Mouse (Mus musculus) heart, embryonic 16.5 days (tissue): ENCODE measurements around the gene Eid3. TPM values are rescaled to one million over a fixed set of nuclear protein-coding genes. Genes with fewer than 3 reads are reported as not detected.

Experiments
- ATAC-seq: fragments of 200-750 bp; cut with Nextera tagmentation; replicated peaks from 2 replicates; pipeline ENCODE4 v1.8.0; 2017; ENCODE audit warnings: moderate number of reproducible peaks; ENCODE audit not compliant: insufficient read depth, low FRiP score; ENCODE audit errors: extremely low read depth
- H3K27ac ChIP-seq: fragments of 300-500 bp; sonication (generic); 2 replicates; pipeline ENCODE4 v1.5.1; 2014; ENCODE audit warnings: mild to moderate bottlenecking, low read length, control low read depth, moderate library complexity
- H3K27me3 ChIP-seq: fragments of 300-500 bp; sonication (generic); 2 replicates; pipeline ENCODE4 v1.6.1; 2014; ENCODE audit warnings: low read length, mixed read lengths; ENCODE audit not compliant: control insufficient read depth, insufficient read depth
- H3K36me3 ChIP-seq: fragments of 300-500 bp; sonication (generic); 2 replicates; pipeline ENCODE4 v1.6.1; 2014; ENCODE audit not compliant: control insufficient read depth, insufficient read depth
- H3K4me1 ChIP-seq: fragments of 300-500 bp; sonication (generic); 2 replicates; pipeline ENCODE4 v1.6.1; 2014; ENCODE audit warnings: low read length, mixed read lengths; ENCODE audit not compliant: control insufficient read depth, insufficient read depth
- H3K4me2 ChIP-seq: fragments of 300-500 bp; sonication (generic); 2 replicates; pipeline ENCODE4 v1.6.1; 2014; ENCODE audit warnings: low read depth, mild to moderate bottlenecking, control low read depth, low read length
- H3K4me3 ChIP-seq: fragments of 300-500 bp; sonication (generic); 2 replicates; pipeline ENCODE4 v1.5.1; 2014; ENCODE audit warnings: mild to moderate bottlenecking, control low read depth, low read length
- H3K9ac ChIP-seq: fragments of 300-500 bp; sonication (generic); 2 replicates; pipeline ENCODE4 v1.6.1; 2014; ENCODE audit warnings: low read length, control low read depth
- H3K9me3 ChIP-seq: fragments of 300-500 bp; sonication (generic); replicated peaks from 2 replicates; pipeline ENCODE4 v1.6.1; 2016; ENCODE audit warnings: low read length; ENCODE audit not compliant: control insufficient read depth
- WGBS: fragments of 180-500 bp; shearing (Covaris S2); extraction: QIAGEN DNeasy Blood & Tissue Kit; methylation state at CpG from one replicate; pipeline ENCODE4 v1.1.7; 2014; 5-methylcytosine and 5-hydroxymethylcytosine counted together
- polyA plus RNA-seq: library from polyadenylated mRNA; unstranded; fragments of >200 nt; fragmentation: Nextera tagmentation; extraction: Ambion mirVana; gene quantifications from 2 replicates; pipeline ENCODE4 v1.2.1, GENCODE M21; 2015

Eid3 gene
- polyA plus RNA-seq, 1 experiment from 2014 or later: 0.21 TPM

DNA sequence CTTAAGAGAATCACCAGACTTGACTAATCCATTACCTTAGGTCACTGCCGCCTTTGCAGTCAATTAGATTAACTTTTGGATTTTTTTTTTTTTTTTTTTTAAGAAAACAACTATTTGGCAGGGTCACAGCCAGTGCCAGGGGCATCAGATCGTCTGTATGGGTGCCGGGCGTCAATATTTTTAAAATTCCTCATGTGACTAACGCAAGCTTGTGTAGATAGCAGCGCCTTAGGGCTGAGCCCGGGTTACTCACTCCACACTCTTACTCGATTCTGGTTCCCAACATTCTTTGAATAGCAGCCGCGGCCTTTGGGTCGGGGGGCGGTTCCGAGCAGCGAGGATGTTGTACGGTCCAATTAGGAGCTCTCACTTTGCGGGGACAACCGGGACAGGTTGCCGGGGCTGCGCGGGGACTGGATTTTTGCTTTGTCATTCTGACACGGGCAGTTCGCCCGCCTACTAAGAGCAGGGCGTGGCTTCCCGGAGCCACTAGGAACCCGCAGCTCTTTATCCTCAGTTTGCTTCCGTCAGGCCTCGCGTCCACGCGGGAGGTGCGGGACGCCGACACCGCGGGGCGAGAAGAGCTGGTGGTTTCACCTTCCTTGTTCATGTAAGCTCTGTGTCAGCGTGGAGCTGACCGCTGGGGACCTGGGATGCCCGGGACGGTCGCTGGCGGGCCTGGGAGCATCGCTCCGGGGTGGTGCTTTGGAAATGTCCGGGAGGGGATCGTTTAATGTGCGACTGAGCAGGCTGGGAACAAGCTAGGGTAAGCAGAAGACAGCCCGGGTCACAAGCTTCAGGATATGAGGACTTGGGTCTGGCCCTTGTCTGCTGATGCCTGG lies 7.5 kb upstream of the Eid3 start:
- peak overlapping the region; percentile 86 for H3K4me2 ChIP-seq
- no peaks in the 10 kb centered on the region for H3K9me3 ChIP-seq
- no peaks in the 10 kb centered on the region for H3K27me3 ChIP-seq
- peak; percentile 87 for ATAC-seq
- peak overlapping the region; percentile 92 for H3K9ac ChIP-seq
- WGBS: under 1% methylated on average over 49 of the region's 49 CpGs
- peaks cover 2% of the 10 kb centered on the region; the same call in 1 of the 2 replicates for H3K36me3 ChIP-seq
- H3K27ac ChIP-seq: peak overlapping the region; percentile 93
- H3K4me1 ChIP-seq: peaks cover 34% of the 10 kb centered on the region
- H3K4me3 ChIP-seq: peak overlapping the region; percentile 91

DNA sequence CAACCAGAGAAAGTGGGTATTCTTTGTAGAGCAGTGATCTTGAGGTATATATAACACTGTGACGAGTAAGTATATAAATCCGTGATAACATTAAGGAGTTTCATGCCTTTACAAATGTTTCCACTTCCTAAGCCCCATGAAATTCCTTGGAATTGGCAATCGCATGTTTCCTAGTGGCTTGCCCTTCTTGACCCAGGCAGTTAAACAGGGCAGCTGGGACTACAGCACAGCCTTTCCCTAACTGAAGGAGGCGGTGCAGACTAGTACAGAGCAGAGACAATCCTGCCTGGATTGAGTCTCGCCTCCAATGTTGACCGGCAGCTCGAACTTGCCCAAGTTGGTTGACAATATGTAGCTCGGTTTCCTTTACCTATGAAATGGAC lies 6.9 kb upstream of the Eid3 start:
- Histone ChIP-seq H3K9ac (peak overlapping the region; percentile 92), H3K9me3 (no peaks in the 10 kb centered on the region), H3K27me3 (no peaks in the 10 kb centered on the region), H3K4me3 (peak overlapping the region; percentile 91), H3K36me3 (peaks cover 7% of the 10 kb centered on the region; the same call in 1 of the 2 replicates), H3K4me1 (peaks cover 40% of the 10 kb centered on the region), H3K4me2 (peak overlapping the region; percentile 86), H3K27ac (peak overlapping the region; percentile 93)
- WGBS: 0% methylated on average over 8 of the region's 8 CpGs
- ATAC-seq: peak; percentile 42; the same call in 1 of the 2 replicates

DNA sequence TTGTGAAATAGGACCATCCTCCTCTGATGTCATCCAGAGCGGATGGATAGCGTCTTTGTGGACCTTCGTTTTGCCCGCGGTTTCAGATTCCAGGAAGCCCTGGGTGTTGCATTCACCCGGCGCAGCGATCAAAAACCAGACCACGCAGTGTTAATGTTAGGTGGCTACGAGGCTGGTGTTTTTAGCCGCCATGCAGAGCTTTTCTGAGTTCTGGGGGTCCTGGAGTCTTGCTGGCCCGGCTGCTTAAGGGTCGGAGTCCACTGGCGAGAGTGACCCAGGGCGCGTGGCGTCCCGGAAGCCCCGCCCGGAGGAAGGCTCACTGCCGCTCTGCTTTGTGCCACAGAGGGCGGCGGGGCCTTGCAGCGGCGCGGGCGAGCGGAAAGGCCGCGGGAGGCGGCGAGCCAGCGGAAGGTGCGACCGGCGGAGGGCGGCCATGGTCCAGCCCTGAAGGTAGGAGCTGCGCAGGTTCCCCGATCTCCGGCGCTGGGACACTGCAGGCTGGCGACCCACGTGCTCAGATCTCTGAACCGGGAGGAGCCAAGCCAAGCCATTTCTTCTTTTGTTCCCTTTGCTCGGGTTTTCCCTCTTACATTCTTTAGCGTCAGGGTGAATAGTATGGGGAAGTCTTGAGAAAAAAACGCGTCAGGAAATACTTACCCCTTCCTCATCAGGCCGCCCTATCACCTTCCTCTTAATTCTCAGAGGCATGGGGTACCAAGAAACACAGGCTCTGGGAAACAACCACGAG lies 6.1 kb upstream of the Eid3 start:
- under 1% methylated on average over 50 of the region's 50 CpGs for WGBS
- Histone ChIP-seq H3K27me3 (no peaks in the 10 kb centered on the region), H3K36me3 (peaks cover 11% of the 10 kb centered on the region; the same call in 1 of the 2 replicates), H3K27ac (peak overlapping the region; percentile 93), H3K4me3 (peak overlapping the region; percentile 91), H3K4me2 (peak overlapping the region; percentile 86), H3K4me1 (peaks cover 41% of the 10 kb centered on the region), H3K9ac (peak overlapping the region; percentile 92), H3K9me3 (no peaks in the 10 kb centered on the region)
- ATAC-seq: peak; percentile 52

DNA sequence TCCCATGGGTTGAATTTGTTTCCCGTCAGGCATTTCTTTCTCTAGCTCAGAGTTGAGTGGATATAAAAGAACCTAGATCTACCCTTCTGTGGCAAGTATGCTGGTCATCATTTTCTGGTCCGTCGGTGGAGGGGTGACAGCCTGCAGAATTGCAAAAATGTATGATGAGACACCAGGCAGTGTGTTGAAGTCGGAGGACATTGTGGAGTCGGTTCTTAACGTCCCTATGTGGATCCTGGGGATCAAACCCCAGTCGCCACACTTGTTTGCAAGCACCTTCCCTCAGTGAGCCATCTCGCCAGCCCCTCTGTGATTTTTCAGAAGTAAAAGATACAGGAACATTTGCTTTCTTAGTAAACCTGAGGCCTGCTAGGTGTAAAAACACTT lies 5.5 kb upstream of the Eid3 start:
- Histone ChIP-seq H3K9me3 (no peaks in the 10 kb centered on the region), H3K27me3 (no peaks in the 10 kb centered on the region), H3K36me3 (peaks cover 11% of the 10 kb centered on the region; the same call in 1 of the 2 replicates), H3K4me3 (peak overlapping the region; percentile 91), H3K4me2 (peak overlapping the region; percentile 86), H3K4me1 (peaks cover 45% of the 10 kb centered on the region), H3K27ac (peak overlapping the region; percentile 93), H3K9ac (peak overlapping the region; percentile 92)
- ATAC-seq: no peak
- 10% methylated on average over 8 of the region's 8 CpGs for WGBS

DNA sequence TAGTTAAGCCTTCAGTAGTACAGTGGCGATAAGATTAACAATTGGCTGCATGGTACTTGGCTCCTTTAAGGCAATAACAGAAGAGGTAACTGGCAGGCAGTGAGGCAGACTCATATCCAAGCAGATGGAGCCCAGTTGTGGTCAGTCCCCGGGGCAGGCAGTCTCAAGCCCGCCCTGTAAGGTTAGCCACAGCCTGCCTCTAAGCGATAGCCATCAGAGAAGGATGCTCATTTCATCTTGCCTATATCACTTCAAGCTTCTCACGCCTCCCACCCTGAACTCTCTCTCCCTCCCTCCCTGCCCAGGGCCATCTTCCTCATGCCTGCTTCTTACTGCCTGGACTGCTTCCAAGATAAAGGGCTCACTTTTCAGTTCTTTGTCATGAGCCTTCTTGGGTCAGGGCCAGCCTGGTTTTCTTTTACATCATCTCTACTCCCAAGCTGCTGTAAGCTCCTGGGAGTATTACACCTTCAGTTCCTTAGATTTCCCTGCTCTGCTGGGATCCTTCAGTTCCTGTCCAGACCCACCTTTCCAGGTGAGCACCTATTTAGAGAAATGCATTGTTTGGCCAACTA lies 3.2 kb upstream of the Eid3 start:
- ATAC-seq: no peak
- Histone ChIP-seq H3K27ac (0 out of 2 replicates have a peak overlapping the region, but pooled peaks have one; percentile 21), H3K4me1 (peaks cover 44% of the 10 kb centered on the region), H3K4me2 (no peak overlapping the region), H3K27me3 (no peaks in the 10 kb centered on the region), H3K36me3 (peaks cover 17% of the 10 kb centered on the region; the same call in 1 of the 2 replicates), H3K9me3 (no peaks in the 10 kb centered on the region), H3K9ac (no peak overlapping the region), H3K4me3 (no peak overlapping the region)
- WGBS: 62% methylated on average over 5 of the region's 5 CpGs

DNA sequence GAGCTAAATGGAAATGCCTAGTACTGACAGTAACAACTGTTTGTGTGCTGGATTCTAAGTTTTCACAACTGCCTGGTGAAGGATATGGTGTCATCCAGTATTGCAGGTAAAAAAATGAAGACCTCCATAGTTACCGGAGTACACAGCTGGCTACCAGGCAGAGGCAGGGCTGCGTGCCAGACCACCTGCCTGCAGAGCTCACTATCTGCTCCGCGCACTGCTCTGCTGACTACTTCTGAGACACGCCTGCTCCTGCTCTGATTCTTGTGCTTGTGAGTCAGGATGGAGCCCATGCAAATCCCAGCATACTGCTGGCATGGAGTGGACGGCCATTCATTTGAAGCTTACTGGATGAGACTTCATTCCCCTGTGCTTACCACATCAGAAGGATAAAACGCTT lies 2.6 kb upstream of the Eid3 start:
- 66% methylated on average over 7 of the region's 7 CpGs for WGBS
- 0 out of 2 replicates have a peak overlapping the region, but pooled peaks have one; percentile 21 for H3K27ac ChIP-seq
- no peak overlapping the region for H3K9ac ChIP-seq
- ATAC-seq: no peak
- H3K27me3 ChIP-seq: no peaks in the 10 kb centered on the region
- no peak overlapping the region for H3K4me2 ChIP-seq
- no peak overlapping the region for H3K4me3 ChIP-seq
- H3K4me1 ChIP-seq: peaks cover 39% of the 10 kb centered on the region
- no peaks in the 10 kb centered on the region for H3K9me3 ChIP-seq
- H3K36me3 ChIP-seq: peaks cover 17% of the 10 kb centered on the region; the same call in 1 of the 2 replicates

DNA sequence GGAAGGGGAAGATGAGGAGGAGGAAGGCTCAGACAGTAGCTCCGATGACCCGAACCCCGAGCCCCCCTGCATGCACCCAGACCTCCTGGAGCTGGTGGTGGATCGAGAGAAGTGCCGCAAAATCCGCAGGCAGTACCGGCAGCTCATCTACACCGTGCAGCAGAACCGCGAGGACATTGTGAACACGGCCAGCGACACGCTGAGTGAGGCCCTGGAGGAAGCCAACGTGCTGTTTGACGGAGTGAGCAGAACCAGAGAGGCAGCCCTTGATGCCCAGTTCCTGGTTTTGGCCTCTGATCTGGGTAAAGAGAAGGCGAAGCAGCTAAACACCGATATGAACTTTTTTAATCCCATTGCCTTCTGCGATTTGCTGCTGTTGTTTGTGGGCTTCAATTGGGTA lies 406 bp downstream of the Eid3 start:
- no peak for ATAC-seq
- peaks cover 29% of the 10 kb centered on the region for H3K4me1 ChIP-seq
- no peaks in the 10 kb centered on the region for H3K9me3 ChIP-seq
- H3K27ac ChIP-seq: no peak overlapping the region
- H3K36me3 ChIP-seq: peaks cover 17% of the 10 kb centered on the region; the same call in 1 of the 2 replicates
- no peak overlapping the region for H3K4me3 ChIP-seq
- WGBS: 82% methylated on average over 18 of the region's 18 CpGs
- no peak overlapping the region for H3K4me2 ChIP-seq
- no peaks in the 10 kb centered on the region for H3K27me3 ChIP-seq
- H3K9ac ChIP-seq: no peak overlapping the region

DNA sequence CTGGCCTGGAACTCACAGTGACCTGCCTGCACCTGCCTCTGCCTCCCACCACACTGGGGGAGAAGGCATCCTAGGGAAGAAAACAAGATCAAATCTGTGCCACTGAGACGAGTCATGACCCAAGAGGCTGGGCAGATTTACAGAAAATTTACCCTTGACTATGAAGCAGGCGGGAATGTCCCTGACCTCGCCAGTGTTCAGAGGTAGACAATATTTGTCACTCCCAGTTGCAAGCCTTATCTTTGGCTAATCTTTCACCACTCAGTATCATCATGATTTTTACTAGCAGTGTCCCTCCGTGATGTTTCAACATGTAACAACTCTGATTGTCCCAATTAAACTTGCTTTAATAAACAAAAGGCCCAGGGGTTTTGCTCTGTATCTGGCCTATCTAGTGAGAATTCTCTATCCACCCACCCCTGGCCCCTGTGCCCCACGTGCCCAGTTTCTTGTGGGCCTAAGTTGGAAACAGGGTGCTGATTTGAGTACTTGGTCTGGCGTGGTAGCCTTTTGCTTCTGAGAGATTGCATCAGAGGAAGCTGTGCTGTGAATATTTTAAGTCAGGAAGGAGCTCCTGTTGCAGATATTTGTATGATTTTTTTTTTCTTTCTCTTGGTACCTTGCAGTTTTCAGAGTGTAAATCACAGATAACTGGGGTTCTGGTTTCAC lies 2.1 kb downstream of the Eid3 start:
- Histone ChIP-seq H3K4me3 (no peak overlapping the region), H3K9me3 (no peaks in the 10 kb centered on the region)
- WGBS: 72% methylated on average over 6 of the region's 6 CpGs

More for the DNA sequence above, 2.1 kb downstream of the Eid3 start:
- Histone ChIP-seq H3K36me3 (peaks cover 17% of the 10 kb centered on the region; the same call in 1 of the 2 replicates), H3K4me2 (no peak overlapping the region), H3K4me1 (peaks cover 26% of the 10 kb centered on the region), H3K27ac (no peak overlapping the region), H3K9ac (no peak overlapping the region), H3K27me3 (no peaks in the 10 kb centered on the region)
- no peak for ATAC-seq
